16 mouse cellular contexts compared by ENCODE assay signal in genomic region chr4:111528961-111529360, GRCm38 (mm10).
"Had no signal": no experiment of that assay in that cellular context is flagged by ENCODE, and none has a peak within 500 bp of the region (broad histone marks: within the 10 kb centered on the region; RNA-seq: fewer than 3 reads in every experiment).

No protein-coding gene starts in this region.

- H3K27me3 ChIP-seq: midbrain, embryonic 13.5 days; neural tube, embryonic 12.5 days had no signal

- DNase-seq: lung, adult 18-20 months; lung, embryonic 14.5 days; lung, postnatal 10 days; lung, postnatal 4 days; retina, postnatal 1 day; right cerebral cortex, adult 18-20 months; right cerebral cortex, postnatal 25 days; right cerebral cortex, postnatal 4 days; thymus, adult 18-20 months; thymus, postnatal 14 days; thymus, postnatal 36 days had no signal

- H3K36me3 ChIP-seq: midbrain, embryonic 10.5 days; midbrain, embryonic 13.5 days; neural tube, embryonic 12.5 days had no signal

- H3K9ac ChIP-seq: liver, embryonic 14.5 days; lung, embryonic 14.5 days; midbrain, embryonic 13.5 days; neural tube, embryonic 12.5 days had no signal

- H3K4me1 ChIP-seq: midbrain, embryonic 10.5 days; midbrain, embryonic 13.5 days; neural tube, embryonic 12.5 days had no signal

- H3K4me3 ChIP-seq: midbrain, embryonic 10.5 days; midbrain, embryonic 13.5 days; myocyte; neural tube, embryonic 12.5 days had no signal

- H3K4me2 ChIP-seq: lung, embryonic 14.5 days; midbrain, embryonic 13.5 days; neural tube, embryonic 12.5 days had no signal

- H3K9me3 ChIP-seq: midbrain, embryonic 10.5 days; midbrain, embryonic 13.5 days; neural tube, embryonic 12.5 days had no signal

- ATAC-seq: midbrain, embryonic 13.5 days had no signal

- H3K27ac ChIP-seq: liver, embryonic 14.5 days; midbrain, embryonic 10.5 days; midbrain, embryonic 13.5 days; neural tube, embryonic 12.5 days had no signal
